Mouse (Mus musculus) limb, embryonic 14.5 days (tissue): ENCODE results near the gene Sorcs2. TPM values are rescaled to one million over a fixed set of nuclear protein-coding genes. Genes with fewer than 3 reads are reported as not detected.

Source experiments
- ATAC-seq: fragments of 200-750 bp; cut with Nextera tagmentation; 2 replicates; pipeline ENCODE4 v1.8.0; 2017; ENCODE audit warnings: low read depth, moderate number of reproducible peaks, moderate TSS enrichment; ENCODE audit not compliant: low FRiP score
- DNase-seq: peaks from one replicate; pipeline ENCODE4 v3.0.0-alpha.2; 2015; ENCODE audit warnings: low spot score
- H3K27ac ChIP-seq: fragments of 300-500 bp; sonication (generic); replicated peaks from 2 replicates; pipeline ENCODE4 v1.5.1; 2014; ENCODE audit warnings: low read depth, mild to moderate bottlenecking, low read length, moderate library complexity, mixed read lengths
- H3K27me3 ChIP-seq: fragments of 300-500 bp; sonication (generic); 2 replicates; pipeline ENCODE4 v1.6.1; 2014; ENCODE audit warnings: low read length, mixed read lengths; ENCODE audit not compliant: control insufficient read depth, insufficient read depth
- H3K36me3 ChIP-seq: fragments of 300-500 bp; sonication (generic); 2 replicates; pipeline ENCODE4 v1.6.1; 2014; ENCODE audit warnings: mild to moderate bottlenecking, low read length, moderate library complexity, mixed read lengths; ENCODE audit not compliant: control insufficient read depth, insufficient read depth
- H3K4me1 ChIP-seq: fragments of 300-500 bp; sonication (generic); 2 replicates; pipeline ENCODE4 v1.6.1; 2014; ENCODE audit warnings: antibody characterized with exemption, low read length, mixed read lengths; ENCODE audit not compliant: control insufficient read depth, insufficient read depth
- H3K4me2 ChIP-seq: fragments of 300-500 bp; sonication (generic); replicated peaks from 2 replicates; pipeline ENCODE4 v1.6.1; 2014; ENCODE audit warnings: low read depth, mild to moderate bottlenecking, low read length, moderate library complexity; ENCODE audit not compliant: severe bottlenecking
- H3K4me3 ChIP-seq: fragments of 300-500 bp; sonication (generic); replicated peaks from 2 replicates; pipeline ENCODE4 v1.5.1; 2014; ENCODE audit warnings: low read length
- H3K9ac ChIP-seq: fragments of 300-500 bp; sonication (generic); 2 replicates; pipeline ENCODE4 v1.6.1; 2014; ENCODE audit warnings: mild to moderate bottlenecking, low read depth, low read length, moderate library complexity; ENCODE audit not compliant: severe bottlenecking
- H3K9me3 ChIP-seq: fragments of 300-500 bp; sonication (generic); 2 replicates; pipeline ENCODE4 v1.6.1; 2016; ENCODE audit warnings: low read length; ENCODE audit not compliant: control insufficient read depth
- POLR2A ChIP-seq: fragments of 200-500 bp; IDR thresholded peaks from 2 replicates; pipeline ENCODE4 v1.8.0; 2012; ENCODE audit warnings: inconsistent platforms, mild to moderate bottlenecking, moderate library complexity, borderline replicate concordance; ENCODE audit not compliant: insufficient read depth, insufficient read length; ENCODE audit errors: extremely low read depth
- WGBS: fragments of 180-500 bp; shearing (Covaris S2); extraction: QIAGEN DNeasy Blood & Tissue Kit; methylation state at CpG from one replicate; pipeline ENCODE4 v1.1.7; 2014; 5-methylcytosine and 5-hydroxymethylcytosine counted together
- polyA plus RNA-seq, 2 experiments: library from polyadenylated mRNA; depleted of rRNA in 1 of 2; stranded (reverse) in 1 of 2; unstranded in 1 of 2; fragments of >200 nt; fragmentation: Nextera tagmentation in 1 of 2; extraction: Ambion mirVana in 1 of 2; gene quantifications; 2 replicates each; pipeline versions ENCODE4 v1.2.1 to v1.2.3; 2012 to 2014

The Sorcs2 gene
- polyA plus RNA-seq, 2 experiments: 25.4 to 34.4 TPM

GRCm38 (mm10) chr5:36373246-36373891, 24.6 kb downstream of the Sorcs2 start:
- H3K27ac ChIP-seq: peak overlapping the region; percentile 71

GRCm38 (mm10) chr5:36371731-36372130, 26.2 kb downstream of the Sorcs2 start:
- no peak for TF ChIP-seq POLR2A
- Histone ChIP-seq H3K27me3 (no peaks in the 10 kb centered on the region), H3K4me2 (no peak overlapping the region), H3K9me3 (no peaks in the 10 kb centered on the region), H3K4me1 (peaks cover 76% of the 10 kb centered on the region), H3K36me3 (no peaks in the 10 kb centered on the region), H3K4me3 (no peak overlapping the region), H3K27ac (no peak overlapping the region), H3K9ac (no peak overlapping the region)
- DNase-seq: no peak
- no peak for ATAC-seq
- 60% methylated on average over 5 of the region's 5 CpGs for WGBS

More at GRCm38 (mm10) chr5:36373246-36373891, 24.6 kb downstream of the Sorcs2 start:
- peaks cover 82% of the 10 kb centered on the region for H3K4me1 ChIP-seq
- no peak for TF ChIP-seq POLR2A
- peak overlapping the region; percentile 18 for H3K4me2 ChIP-seq
- no peak overlapping the region for H3K9ac ChIP-seq
- no peak overlapping the region for H3K4me3 ChIP-seq
- WGBS: 6% methylated on average over 11 of the region's 11 CpGs
- H3K36me3 ChIP-seq: no peaks in the 10 kb centered on the region
- DNase-seq: peak; percentile 89
- H3K9me3 ChIP-seq: no peaks in the 10 kb centered on the region
- peak; percentile 78 for ATAC-seq
- no peaks in the 10 kb centered on the region for H3K27me3 ChIP-seq

GRCm38 (mm10) chr5:36369261-36369684, 28.7 kb downstream of the Sorcs2 start:
- DNase-seq: no peak
- WGBS: 50% methylated on average over 1 of the region's 1 CpGs

GRCm38 (mm10) chr5:36368511-36369135, 29.3 kb downstream of the Sorcs2 start:
- Histone ChIP-seq H3K27ac (no peak overlapping the region), H3K9me3 (no peaks in the 10 kb centered on the region), H3K4me1 (peaks cover 50% of the 10 kb centered on the region), H3K27me3 (no peaks in the 10 kb centered on the region), H3K4me3 (no peak overlapping the region), H3K4me2 (no peak overlapping the region), H3K36me3 (no peaks in the 10 kb centered on the region), H3K9ac (no peak overlapping the region)
- ATAC-seq (no peak), DNase-seq (no peak)
- TF ChIP-seq POLR2A: no peak
- WGBS: 73% methylated on average over 7 of the region's 7 CpGs

More at GRCm38 (mm10) chr5:36369261-36369684, 28.7 kb downstream of the Sorcs2 start:
- Histone ChIP-seq H3K9ac (no peak overlapping the region), H3K4me3 (no peak overlapping the region), H3K4me2 (no peak overlapping the region), H3K9me3 (no peaks in the 10 kb centered on the region), H3K27me3 (no peaks in the 10 kb centered on the region), H3K36me3 (no peaks in the 10 kb centered on the region), H3K27ac (no peak overlapping the region), H3K4me1 (peaks cover 56% of the 10 kb centered on the region)
- no peak for ATAC-seq
- TF ChIP-seq POLR2A: no peak

- no peaks in the 10 kb centered on the region for H3K36me3 ChIP-seq
- no peak overlapping the region for H3K4me2 ChIP-seq
- no peak for TF ChIP-seq POLR2A
- H3K27ac ChIP-seq: no peak overlapping the region
- H3K4me1 ChIP-seq: peaks cover 48% of the 10 kb centered on the region
- WGBS: 66% methylated on average over 6 of the region's 6 CpGs
- DNase-seq (no peak), ATAC-seq (no peak)
- H3K27me3 ChIP-seq: no peaks in the 10 kb centered on the region
- H3K9me3 ChIP-seq: no peaks in the 10 kb centered on the region
- no peak overlapping the region for H3K4me3 ChIP-seq
- H3K9ac ChIP-seq: no peak overlapping the region
These were observed 30.0 kb downstream of the Sorcs2 start for GRCm38 (mm10) chr5:36367911-36368310.
